Mouse (Mus musculus): Measurements from ENCODE around the gene Zfp526.

DNA sequence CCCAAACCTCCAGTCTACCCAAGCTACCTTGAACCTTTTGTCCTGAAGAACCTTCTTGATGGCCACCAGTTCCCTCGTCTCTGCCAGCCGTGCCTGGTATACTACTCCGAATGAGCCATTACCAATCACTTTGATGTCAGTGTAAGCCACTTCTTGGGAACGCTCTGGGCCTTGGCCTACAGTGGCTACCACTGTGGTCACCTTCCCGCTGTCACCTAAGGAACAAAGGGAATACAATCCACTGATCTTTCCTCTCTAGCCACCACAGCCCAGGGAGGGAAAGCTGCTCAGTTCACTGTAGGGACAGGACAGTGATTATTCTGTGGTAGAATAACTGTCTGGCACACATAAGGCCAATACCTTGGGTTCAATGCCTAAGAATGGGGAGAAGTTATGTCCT is 14.3 kb downstream of the Zfp526 start:
- TF ChIP-seq POLR2A (IDR thresholded peaks at IDR 0.05; ENCODE audit: control insufficient read depth, low read depth, low read length), result no peak
- TF ChIP-seq CTCF (IDR thresholded peaks at IDR 0.05; ENCODE audit: control insufficient read depth, insufficient read depth, insufficient replicate concordance, low read depth, low read length), result no peak

All from testis, adult 2 months (tissue).